Mouse (Mus musculus) E14TG2a.4 (cell line): ENCODE measurements around the gene Rmdn3.
A peak's percentile ranks its signal among the peaks of the same experiment; 100 is the strongest.

Source experiments
- H3K27me3 ChIP-seq: 2 replicates; pipeline ENCODE4 v1.6.1; 2014; ENCODE audit warnings: low read length, control low read depth; ENCODE audit not compliant: insufficient read depth
- H3K36me3 ChIP-seq: 2 replicates; pipeline ENCODE4 v1.6.1; 2014; ENCODE audit warnings: low read length, control low read depth; ENCODE audit not compliant: insufficient read depth
- H3K4me1 ChIP-seq: replicated peaks from 2 replicates; pipeline ENCODE4 v1.6.1; 2014; ENCODE audit warnings: low read depth, low read length, control low read depth
- H3K4me3 ChIP-seq: replicated peaks from 2 replicates; pipeline ENCODE4 v1.5.1; 2014; ENCODE audit warnings: mild to moderate bottlenecking, low read length
- H3K9me3 ChIP-seq: 2 replicates; pipeline ENCODE4 v1.6.1; 2014; ENCODE audit warnings: low read length, control low read depth
- CTCF ChIP-seq: conservative IDR thresholded peaks from 2 replicates; pipeline ENCODE4 v1.5.1; 2014; ENCODE audit warnings: low read length
- NANOG ChIP-seq: IDR thresholded peaks from 2 replicates; pipeline ENCODE4 v1.6.1; 2014; ENCODE audit warnings: borderline replicate concordance, low read length, mixed read lengths
- POU5F1 ChIP-seq: IDR thresholded peaks from 2 replicates; pipeline ENCODE4 v1.6.1; 2014; ENCODE audit warnings: low read length, borderline replicate concordance

Rmdn3 gene

GRCm38 (mm10) chr2:119161247-119161646 lies 4.4 kb upstream of the Rmdn3 start:
- H3K36me3 ChIP-seq: no peaks in the 10 kb centered on the region
- H3K9me3 ChIP-seq: no peaks in the 10 kb centered on the region
- no peak overlapping the region for H3K4me3 ChIP-seq
- TF ChIP-seq CTCF: no peak
- peaks cover 26% of the 10 kb centered on the region for H3K27me3 ChIP-seq
- H3K4me1 ChIP-seq: peaks cover 29% of the 10 kb centered on the region

DNA sequence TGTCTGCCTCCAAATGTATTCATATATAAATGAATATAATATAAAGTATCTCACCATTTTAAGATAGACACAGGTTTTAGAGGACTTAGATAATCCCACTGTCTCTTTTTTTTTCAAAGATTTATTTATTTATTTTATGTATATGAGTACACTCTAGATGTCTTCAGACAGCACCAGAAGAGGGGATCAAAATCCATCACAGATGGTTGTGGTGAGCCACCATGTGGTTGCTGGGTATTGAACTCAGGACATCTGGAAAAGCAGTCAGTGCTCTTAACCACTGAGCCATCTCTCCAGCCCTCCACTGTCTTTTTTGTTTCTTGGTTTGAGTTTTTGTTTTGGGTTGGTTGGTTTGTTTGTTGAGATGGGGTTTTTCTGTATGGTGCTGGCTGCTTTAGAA lies 1.0 kb upstream of the Rmdn3 start:
- H3K27me3 ChIP-seq: peaks cover 9% of the 10 kb centered on the region; the same call in 1 of the 2 replicates
- H3K36me3 ChIP-seq: peaks cover 23% of the 10 kb centered on the region
- H3K4me3 ChIP-seq: no peak overlapping the region
- peaks cover 49% of the 10 kb centered on the region for H3K4me1 ChIP-seq
- no peaks in the 10 kb centered on the region for H3K9me3 ChIP-seq
- TF ChIP-seq CTCF (no peak), NANOG (no peak), POU5F1 (no peak)

GRCm38 (mm10) chr2:119156081-119156680 lies 653 bp downstream of the Rmdn3 start:
- H3K9me3 ChIP-seq: no peaks in the 10 kb centered on the region
- H3K27me3 ChIP-seq: 0 out of 2 replicates have a peak, but pooled peaks cover 4% of the 10 kb centered on the region
- no peak for TF ChIP-seq NANOG
- TF ChIP-seq CTCF: no peak
- TF ChIP-seq POU5F1: no peak

GRCm38 (mm10) chr2:119155388-119155787 lies 1.4 kb downstream of the Rmdn3 start:
- H3K4me3 ChIP-seq: peak overlapping the region; percentile 99; the same call in 1 of the 2 replicates
- H3K9me3 ChIP-seq: no peaks in the 10 kb centered on the region
- H3K27me3 ChIP-seq: 0 out of 2 replicates have a peak, but pooled peaks cover 4% of the 10 kb centered on the region
- H3K4me1 ChIP-seq: peaks cover 41% of the 10 kb centered on the region
- H3K36me3 ChIP-seq: peaks cover 48% of the 10 kb centered on the region
- TF ChIP-seq NANOG (no peak), CTCF (no peak), POU5F1 (no peak)

More at GRCm38 (mm10) chr2:119156081-119156680, 653 bp downstream of the Rmdn3 start:
- H3K4me3 ChIP-seq: peak overlapping the region; percentile 99
- peaks cover 44% of the 10 kb centered on the region for H3K4me1 ChIP-seq
- H3K36me3 ChIP-seq: peaks cover 40% of the 10 kb centered on the region

DNA sequence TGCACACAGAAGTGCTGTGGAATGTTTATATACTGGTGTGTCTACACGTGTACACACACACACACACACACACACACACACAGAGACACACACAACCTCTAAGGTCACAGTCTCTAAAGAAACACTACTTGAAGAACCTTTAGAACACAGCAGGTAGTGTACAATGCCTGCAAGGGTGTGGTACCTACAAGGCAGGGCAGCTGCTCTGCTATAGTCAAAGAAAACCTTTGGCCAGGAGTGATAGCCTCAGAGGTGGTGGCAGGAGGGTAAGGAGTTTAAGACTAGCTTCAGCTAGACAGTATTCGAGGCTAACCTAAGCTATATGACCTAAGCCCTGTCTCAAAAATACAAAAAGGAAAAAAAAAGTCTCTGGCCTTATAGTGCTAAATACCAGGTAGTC lies 2.2 kb downstream of the Rmdn3 start:
- peaks cover 35% of the 10 kb centered on the region for H3K4me1 ChIP-seq
- no peaks in the 10 kb centered on the region for H3K9me3 ChIP-seq
- TF ChIP-seq POU5F1 (no peak), NANOG (no peak), CTCF (no peak)
- peaks cover 55% of the 10 kb centered on the region for H3K36me3 ChIP-seq
- H3K27me3 ChIP-seq: 0 out of 2 replicates have a peak, but pooled peaks cover 4% of the 10 kb centered on the region
- no peak overlapping the region for H3K4me3 ChIP-seq

- no peak overlapping the region for H3K4me3 ChIP-seq
- peaks cover 55% of the 10 kb centered on the region for H3K4me1 ChIP-seq
- H3K9me3 ChIP-seq: no peaks in the 10 kb centered on the region
- peaks cover 79% of the 10 kb centered on the region for H3K36me3 ChIP-seq
- H3K27me3 ChIP-seq: 0 out of 2 replicates have a peak, but pooled peaks cover 4% of the 10 kb centered on the region
- TF ChIP-seq NANOG (no peak), CTCF (no peak), POU5F1 (no peak)
These were observed 4.6 kb downstream of the Rmdn3 start for GRCm38 (mm10) chr2:119152255-119152654.

DNA sequence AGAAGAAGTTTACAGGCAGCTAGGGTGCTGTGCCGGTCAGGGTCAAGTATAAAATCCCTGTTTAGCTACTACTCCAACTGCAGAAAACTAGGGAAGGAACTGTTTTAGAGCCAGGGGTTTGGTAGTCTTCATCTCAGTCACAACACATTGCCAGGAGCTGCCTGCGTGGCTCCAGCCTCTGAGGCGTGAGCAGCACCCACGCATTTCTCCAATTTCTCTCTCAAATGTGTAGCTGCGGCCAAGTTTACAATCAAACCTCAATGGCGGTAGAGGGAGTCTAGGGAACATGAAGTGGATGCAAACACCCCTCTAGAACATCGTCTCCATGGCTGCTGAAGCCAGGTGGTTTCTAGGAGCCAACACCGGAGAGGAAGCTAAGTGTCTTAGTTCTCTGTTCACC lies 9.1 kb downstream of the Rmdn3 start:
- H3K4me3 ChIP-seq: peak overlapping the region; percentile 32; the same call in 1 of the 2 replicates
- H3K4me1 ChIP-seq: peaks cover 45% of the 10 kb centered on the region
- TF ChIP-seq POU5F1 (no peak), NANOG (no peak), CTCF (no peak)
- H3K27me3 ChIP-seq: no peaks in the 10 kb centered on the region
- H3K9me3 ChIP-seq: no peaks in the 10 kb centered on the region
- H3K36me3 ChIP-seq: peaks cover 97% of the 10 kb centered on the region

DNA sequence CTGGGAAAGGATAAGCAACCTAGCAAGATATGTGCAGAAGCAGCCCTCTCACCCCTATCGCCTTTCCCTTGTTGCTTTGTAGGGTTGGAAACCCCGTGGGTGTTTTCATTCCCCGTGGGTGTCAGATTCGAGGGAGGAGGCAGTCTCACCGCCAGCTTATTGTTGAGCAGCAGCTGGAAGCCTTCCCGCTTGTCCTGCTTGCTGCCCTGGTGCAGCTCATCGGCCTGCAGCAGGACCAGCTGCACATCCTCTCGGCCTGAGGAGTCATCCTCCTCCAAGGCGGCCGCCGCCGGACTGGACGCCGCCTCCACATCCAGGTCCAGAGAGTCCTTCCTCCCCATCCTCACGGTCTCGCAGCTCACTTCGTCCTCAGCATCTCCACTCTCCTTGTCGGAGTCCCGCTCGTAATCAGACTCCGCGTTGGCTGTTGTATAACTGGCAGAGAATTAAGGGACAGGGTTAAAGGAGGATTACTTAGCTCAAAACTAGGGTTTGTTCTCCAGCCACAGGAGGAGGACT lies 9.6 kb downstream of the Rmdn3 start:
- H3K4me3 ChIP-seq: peak overlapping the region; percentile 32
- H3K9me3 ChIP-seq: no peaks in the 10 kb centered on the region
- no peaks in the 10 kb centered on the region for H3K27me3 ChIP-seq
- H3K4me1 ChIP-seq: peaks cover 51% of the 10 kb centered on the region
- TF ChIP-seq POU5F1 (no peak), NANOG (no peak), CTCF (no peak)
- H3K36me3 ChIP-seq: peaks cover 97% of the 10 kb centered on the region

DNA sequence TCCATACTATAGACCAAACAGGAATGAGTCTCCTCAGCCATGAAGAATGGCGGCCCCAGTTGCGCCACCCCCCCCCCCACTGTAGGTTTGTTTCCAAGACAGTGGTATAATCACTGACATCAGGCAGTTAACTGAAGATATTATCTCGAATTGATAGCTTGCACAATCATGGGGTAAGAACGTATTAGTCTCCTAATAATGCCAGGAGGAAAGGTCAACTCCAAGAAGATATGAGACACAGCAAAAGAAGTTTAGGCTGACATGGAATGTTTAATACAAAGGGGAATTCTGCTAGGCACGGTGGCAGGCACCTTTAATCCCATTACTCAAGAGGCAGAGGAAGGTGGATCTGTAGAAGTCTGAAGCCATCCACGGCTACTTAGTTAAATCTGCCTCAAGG lies 10.4 kb downstream of the Rmdn3 start:
- Histone ChIP-seq H3K4me1 (peaks cover 53% of the 10 kb centered on the region), H3K27me3 (no peaks in the 10 kb centered on the region), H3K4me3 (no peak overlapping the region), H3K9me3 (no peaks in the 10 kb centered on the region), H3K36me3 (peaks cover 97% of the 10 kb centered on the region)
- no peak for TF ChIP-seq NANOG
- no peak for TF ChIP-seq POU5F1
- TF ChIP-seq CTCF: no peak
